Mouse (Mus musculus) right cerebral cortex, postnatal 25 days (tissue): Measurements from ENCODE around the gene Slc35d3.

Experiments used
- DNase-seq: peaks from one replicate; pipeline ENCODE4 v3.0.0; 2022

Slc35d3 gene

DNA sequence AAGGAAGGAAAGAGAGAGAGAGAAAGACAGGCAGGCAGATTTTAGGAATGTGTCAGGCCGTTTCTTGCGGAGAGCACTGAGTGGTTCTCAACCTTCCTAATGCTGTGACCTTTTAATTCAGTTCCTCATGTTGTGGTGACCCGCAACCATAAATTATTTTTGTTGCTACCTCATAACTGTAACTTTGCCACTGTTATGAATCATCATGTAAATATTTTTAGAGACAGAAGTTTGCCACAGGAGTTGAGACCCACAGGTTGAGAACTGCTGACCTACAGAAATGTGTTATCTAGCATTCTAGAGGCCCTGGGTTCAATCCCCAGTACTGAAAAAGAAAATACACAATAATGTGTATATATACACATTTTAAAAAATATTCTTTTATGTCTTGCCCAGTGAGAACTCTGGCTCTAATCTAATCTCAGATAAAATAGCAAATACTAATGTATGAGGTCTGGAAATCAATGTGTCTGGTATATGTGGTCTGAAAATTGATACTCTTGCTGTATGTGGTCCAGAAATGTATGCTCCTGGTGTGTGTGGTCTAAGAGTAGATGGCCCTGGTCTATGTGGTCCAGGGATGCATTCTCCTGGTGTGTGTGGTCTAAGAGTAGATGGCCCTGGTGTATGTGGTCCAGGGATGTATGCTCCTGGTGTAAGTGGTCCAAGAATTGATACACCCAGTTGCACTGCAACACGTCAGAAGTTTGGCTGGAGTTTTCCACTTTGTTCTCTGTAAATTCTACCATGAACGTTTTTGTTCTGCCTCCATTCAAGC lies 20.0 kb downstream of the Slc35d3 start:
- no peak for DNase-seq

DNA sequence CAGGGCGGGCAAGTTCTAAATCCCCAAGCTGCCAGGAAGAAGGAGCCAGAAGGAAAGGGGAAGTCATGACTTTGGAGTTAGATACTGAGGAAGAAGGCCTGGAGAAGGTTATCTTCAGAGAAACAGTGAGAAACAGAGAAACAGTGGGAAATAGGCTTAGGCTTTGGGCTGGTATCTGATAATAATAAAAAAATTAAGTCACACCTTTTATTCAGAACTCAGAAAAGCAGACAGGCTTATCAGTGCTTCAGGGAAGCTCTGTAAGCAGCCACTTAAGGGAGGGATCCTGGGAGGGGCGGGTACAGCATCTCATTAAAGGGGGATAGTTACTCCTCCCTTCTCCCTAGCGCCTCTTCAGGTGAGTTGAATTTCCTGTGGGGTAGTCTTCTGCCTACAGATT lies 30.3 kb downstream of the Slc35d3 start:
- no peak for DNase-seq

DNA sequence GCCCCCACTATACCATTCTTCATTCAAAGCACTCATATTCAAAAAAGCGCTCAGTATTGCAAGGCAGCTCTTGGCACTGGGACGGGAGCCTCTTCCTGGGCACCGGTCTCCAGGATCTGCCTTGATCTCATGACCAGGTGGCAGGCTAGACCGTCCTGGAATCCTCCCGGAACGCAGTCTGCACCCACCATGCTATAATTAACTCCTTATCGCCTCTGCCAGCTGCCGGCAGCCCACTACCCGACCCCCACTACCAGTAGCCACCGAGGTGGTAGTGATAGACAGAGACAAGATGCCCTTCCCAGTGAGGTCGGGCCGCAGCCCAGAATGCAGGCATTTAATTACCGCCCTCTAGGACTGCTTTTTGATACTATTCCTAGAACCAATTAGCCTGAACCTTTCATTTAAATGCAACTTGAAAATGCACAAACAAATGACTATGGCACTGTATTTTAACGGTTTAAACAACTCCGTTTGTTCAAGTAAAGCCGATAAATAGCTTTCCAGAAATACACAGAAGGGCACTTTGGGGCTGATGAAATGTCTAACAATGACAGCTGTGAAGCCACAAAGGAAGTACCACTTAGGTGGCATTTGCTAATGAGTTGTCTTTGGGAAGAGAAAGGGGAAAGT lies 32.4 kb downstream of the Slc35d3 start:
- no peak for DNase-seq

DNA sequence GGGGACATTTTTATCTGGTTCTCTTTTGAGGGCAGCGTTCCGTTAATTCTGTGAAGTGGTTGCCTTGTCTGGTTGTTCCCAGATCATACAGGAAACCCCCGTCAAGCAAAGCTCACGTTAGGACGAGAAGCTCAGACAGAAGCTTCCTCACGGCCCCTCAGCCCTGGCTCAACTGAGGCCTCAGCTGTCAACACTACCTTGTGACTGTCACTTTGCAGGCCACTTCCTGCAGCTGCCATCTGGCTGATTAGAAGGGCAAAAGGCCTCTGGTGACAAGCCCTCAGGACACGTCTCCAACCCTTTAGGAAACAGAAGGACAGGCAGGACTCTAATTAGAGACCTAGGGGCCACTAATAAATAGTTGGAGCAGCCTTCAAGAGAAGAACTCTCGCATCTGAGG lies 35.9 kb downstream of the Slc35d3 start:
- DNase-seq: no peak

DNA sequence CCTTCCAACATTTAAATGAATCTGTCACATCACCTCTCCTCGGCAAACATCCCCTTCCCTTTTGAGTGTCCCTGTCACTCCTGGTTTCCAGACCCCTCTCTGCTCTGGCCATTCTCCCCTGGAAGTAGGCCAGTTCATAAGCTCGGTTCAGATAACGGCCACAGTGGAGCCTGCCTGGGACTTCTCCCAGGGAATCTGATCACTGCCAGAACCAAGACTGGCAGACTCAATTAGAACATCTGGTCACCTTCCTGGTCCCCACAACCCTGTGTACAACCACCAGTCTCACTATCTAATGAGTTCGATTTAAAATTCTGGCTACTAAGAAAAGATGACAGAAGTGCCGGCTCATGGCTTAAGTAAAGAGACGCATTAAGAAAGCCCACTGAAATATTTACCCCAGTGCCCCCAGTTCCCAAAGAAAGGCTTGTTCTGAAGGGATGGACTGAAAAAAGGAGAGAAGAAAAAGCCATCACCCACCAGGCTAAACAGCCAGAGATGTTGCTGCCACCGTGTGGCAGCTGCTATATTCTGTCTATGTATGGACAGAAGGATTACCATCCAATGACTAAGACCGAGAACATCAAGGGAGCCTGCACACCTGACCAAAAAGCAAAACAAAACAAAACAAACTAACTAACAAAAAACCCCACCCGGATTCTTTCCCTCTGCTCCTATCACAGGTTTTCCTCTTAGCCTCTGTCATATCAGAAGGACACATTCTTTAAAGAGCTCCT lies 39.7 kb downstream of the Slc35d3 start:
- peak; percentile 27 for DNase-seq

DNA sequence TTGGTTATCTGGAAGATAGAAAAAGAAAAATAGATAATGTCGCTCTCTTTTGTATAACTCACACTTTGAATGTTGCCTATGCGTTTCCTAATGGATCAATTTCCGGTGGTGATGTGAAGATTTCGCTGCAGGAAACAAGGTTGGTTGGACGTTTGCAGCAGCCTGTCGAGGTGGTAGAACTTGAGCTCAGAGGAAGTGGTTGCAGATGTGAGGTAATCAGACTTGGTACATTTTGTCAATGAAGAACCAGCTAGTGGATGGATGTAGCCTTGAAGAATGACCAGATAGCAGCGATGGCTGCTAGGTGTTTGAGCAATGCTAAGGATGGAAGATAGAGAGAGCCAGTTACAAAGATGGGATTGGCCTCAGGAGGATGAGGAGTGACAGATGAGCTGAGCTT lies 46.5 kb downstream of the Slc35d3 start:
- no peak for DNase-seq

DNA sequence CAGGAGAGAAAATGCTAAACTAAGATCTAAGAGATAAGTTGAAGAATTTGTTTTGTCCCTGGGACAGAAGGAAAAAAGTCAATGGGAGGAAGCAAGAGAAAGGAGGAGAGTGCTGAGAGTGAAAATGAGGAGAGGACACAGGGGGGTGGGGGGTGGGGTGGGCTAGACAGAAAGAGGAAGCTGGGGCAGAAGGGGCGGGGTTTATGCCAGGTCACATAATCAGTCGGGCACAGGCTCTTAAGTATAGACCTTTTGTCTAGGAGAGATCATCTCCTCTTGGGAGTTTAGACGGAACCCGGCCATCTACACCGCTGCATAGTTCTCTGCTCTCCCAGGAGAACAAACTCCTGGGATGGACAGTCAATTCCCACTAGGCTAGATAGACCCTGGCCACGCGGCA lies 48.3 kb downstream of the Slc35d3 start:
- DNase-seq: no peak
